Mouse (Mus musculus) stomach, embryonic 16.5 days (tissue): ENCODE results near the gene Ctcf. TPM values are rescaled to one million over a fixed set of nuclear protein-coding genes. Genes with fewer than 3 reads are reported as not detected.
A peak's percentile ranks its signal among the peaks of the same experiment; 100 is the strongest.

Experiments
- ATAC-seq: fragments of 200-750 bp; cut with Nextera tagmentation; 2 replicates; pipeline ENCODE4 v1.8.0; 2017; ENCODE audit warnings: moderate number of reproducible peaks, moderate TSS enrichment; ENCODE audit not compliant: insufficient read depth, low FRiP score
- H3K27ac ChIP-seq: fragments of 300-500 bp; sonication (generic); 2 replicates; pipeline ENCODE4 v1.5.1; 2014; ENCODE audit warnings: low read length
- H3K27me3 ChIP-seq: fragments of 300-500 bp; sonication (generic); 2 replicates; pipeline ENCODE4 v1.6.1; 2014; ENCODE audit warnings: low read length, control low read depth, mixed read lengths; ENCODE audit not compliant: control insufficient read depth, insufficient read depth
- H3K36me3 ChIP-seq: fragments of 300-500 bp; sonication (generic); 2 replicates; pipeline ENCODE4 v1.6.1; 2014; ENCODE audit warnings: low read length; ENCODE audit not compliant: control insufficient read depth, insufficient read depth
- H3K4me1 ChIP-seq: fragments of 300-500 bp; sonication (generic); 2 replicates; pipeline ENCODE4 v1.6.1; 2014; ENCODE audit warnings: low read length, control low read depth, mixed read lengths; ENCODE audit not compliant: control insufficient read depth, insufficient read depth
- H3K4me2 ChIP-seq: fragments of 300-500 bp; sonication (generic); 2 replicates; pipeline ENCODE4 v1.6.1; 2014; ENCODE audit warnings: low read depth, low read length, mixed read lengths
- H3K4me3 ChIP-seq: fragments of 300-500 bp; sonication (generic); replicated peaks from 2 replicates; pipeline ENCODE4 v1.5.1; 2014; ENCODE audit warnings: mild to moderate bottlenecking, low read length
- H3K9ac ChIP-seq: fragments of 300-500 bp; sonication (generic); 2 replicates; pipeline ENCODE4 v1.6.1; 2014; ENCODE audit warnings: low read length
- H3K9me3 ChIP-seq: fragments of 300-500 bp; sonication (generic); replicated peaks from 2 replicates; pipeline ENCODE4 v1.6.1; 2016; ENCODE audit warnings: low read length, control low read depth; ENCODE audit not compliant: control insufficient read depth
- WGBS: fragments of 180-500 bp; shearing (Covaris S2); extraction: QIAGEN DNeasy Blood & Tissue Kit; methylation state at CpG from one replicate; pipeline ENCODE4 v1.1.7; 2014; 5-methylcytosine and 5-hydroxymethylcytosine counted together
- polyA plus RNA-seq: library from polyadenylated mRNA; unstranded; fragments of >200 nt; fragmentation: Nextera tagmentation; extraction: Ambion mirVana; gene quantifications from 2 replicates; pipeline ENCODE4 v1.2.1, GENCODE M21; 2015

Gene Ctcf
- polyA plus RNA-seq, 1 experiment from 2014 or later = 76.1 TPM

GRCm38 (mm10) chr8:105613037-105613436 lies 23.3 kb upstream of the Ctcf start:
- no peak overlapping the region for H3K9ac ChIP-seq
- peak overlapping the region; percentile 57 for H3K4me3 ChIP-seq

GRCm38 (mm10) chr8:105613830-105614511 lies 22.4 kb upstream of the Ctcf start:
- 3% methylated on average over 50 of the region's 50 CpGs for WGBS
- H3K4me3 ChIP-seq = peak overlapping the region; percentile 57
- peak; percentile 63 for ATAC-seq
- peaks cover 3% of the 10 kb centered on the region; the same call in 1 of the 2 replicates for H3K27me3 ChIP-seq
- no peaks in the 10 kb centered on the region for H3K9me3 ChIP-seq
- peaks cover 4% of the 10 kb centered on the region; the same call in 1 of the 2 replicates for H3K4me1 ChIP-seq
- H3K36me3 ChIP-seq = peaks cover 23% of the 10 kb centered on the region; the same call in 1 of the 2 replicates
- H3K27ac ChIP-seq = no peak overlapping the region
- H3K9ac ChIP-seq = peak overlapping the region; percentile 67
- peak overlapping the region; percentile 96 for H3K4me2 ChIP-seq

More at GRCm38 (mm10) chr8:105613037-105613436, 23.3 kb upstream of the Ctcf start:
- Histone ChIP-seq H3K36me3 (peaks cover 17% of the 10 kb centered on the region; the same call in 1 of the 2 replicates), H3K27me3 (peaks cover 3% of the 10 kb centered on the region; the same call in 1 of the 2 replicates), H3K4me1 (peaks cover 4% of the 10 kb centered on the region; the same call in 1 of the 2 replicates), H3K27ac (no peak overlapping the region), H3K4me2 (peak overlapping the region; percentile 96), H3K9me3 (no peaks in the 10 kb centered on the region)
- 0 out of 2 replicates have a peak, but pooled peaks have one; percentile 8 for ATAC-seq
- whole genome bisulfite sequencing = 7% methylated on average over 20 of the region's 20 CpGs

- H3K36me3 ChIP-seq = peaks cover 28% of the 10 kb centered on the region
- WGBS = 89% methylated on average over 9 of the region's 9 CpGs
These were observed 20.4 kb upstream of the Ctcf start for GRCm38 (mm10) chr8:105615942-105616341.

GRCm38 (mm10) chr8:105617451-105618278 lies 18.7 kb upstream of the Ctcf start:
- peaks cover 10% of the 10 kb centered on the region for H3K4me1 ChIP-seq
- no peaks in the 10 kb centered on the region for H3K9me3 ChIP-seq
- peaks cover 28% of the 10 kb centered on the region for H3K36me3 ChIP-seq
- no peak for ATAC-seq
- no peak overlapping the region for H3K27ac ChIP-seq
- H3K9ac ChIP-seq = no peak overlapping the region
- H3K27me3 ChIP-seq = no peaks in the 10 kb centered on the region
- no peak overlapping the region for H3K4me3 ChIP-seq
- WGBS = 88% methylated on average over 21 of the region's 21 CpGs
- H3K4me2 ChIP-seq = no peak overlapping the region

More at GRCm38 (mm10) chr8:105615942-105616341, 20.4 kb upstream of the Ctcf start:
- no peak overlapping the region for H3K4me2 ChIP-seq
- H3K4me3 ChIP-seq = no peak overlapping the region
- peaks cover 3% of the 10 kb centered on the region; the same call in 1 of the 2 replicates for H3K27me3 ChIP-seq
- ATAC-seq = no peak
- peaks cover 4% of the 10 kb centered on the region; the same call in 1 of the 2 replicates for H3K4me1 ChIP-seq
- H3K9me3 ChIP-seq = no peaks in the 10 kb centered on the region
- no peak overlapping the region for H3K27ac ChIP-seq
- no peak overlapping the region for H3K9ac ChIP-seq

DNA sequence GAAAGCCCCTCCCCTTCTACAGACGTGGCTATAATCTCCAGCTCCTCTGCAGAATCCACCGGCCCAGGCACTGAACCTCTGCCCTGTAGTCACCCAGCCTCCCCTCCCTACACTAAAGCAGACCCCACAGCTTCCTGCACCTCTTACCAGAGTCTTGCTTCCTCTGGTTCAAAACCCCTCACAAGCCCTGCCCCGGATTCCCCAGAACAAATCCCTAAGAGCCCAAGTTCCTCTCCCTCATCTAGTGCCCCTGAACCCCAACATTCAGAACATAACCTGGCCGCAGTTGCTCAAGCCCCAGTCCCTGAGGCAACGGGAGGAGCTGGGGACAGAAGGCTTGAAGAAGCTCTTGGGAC lies 18.1 kb upstream of the Ctcf start:
- Histone ChIP-seq H3K27me3 (no peaks in the 10 kb centered on the region), H3K27ac (no peak overlapping the region), H3K4me3 (no peak overlapping the region), H3K36me3 (peaks cover 28% of the 10 kb centered on the region), H3K4me2 (no peak overlapping the region), H3K9me3 (no peaks in the 10 kb centered on the region), H3K9ac (no peak overlapping the region), H3K4me1 (peaks cover 16% of the 10 kb centered on the region)
- 88% methylated on average over 5 of the region's 5 CpGs for WGBS
- no peak for ATAC-seq

DNA sequence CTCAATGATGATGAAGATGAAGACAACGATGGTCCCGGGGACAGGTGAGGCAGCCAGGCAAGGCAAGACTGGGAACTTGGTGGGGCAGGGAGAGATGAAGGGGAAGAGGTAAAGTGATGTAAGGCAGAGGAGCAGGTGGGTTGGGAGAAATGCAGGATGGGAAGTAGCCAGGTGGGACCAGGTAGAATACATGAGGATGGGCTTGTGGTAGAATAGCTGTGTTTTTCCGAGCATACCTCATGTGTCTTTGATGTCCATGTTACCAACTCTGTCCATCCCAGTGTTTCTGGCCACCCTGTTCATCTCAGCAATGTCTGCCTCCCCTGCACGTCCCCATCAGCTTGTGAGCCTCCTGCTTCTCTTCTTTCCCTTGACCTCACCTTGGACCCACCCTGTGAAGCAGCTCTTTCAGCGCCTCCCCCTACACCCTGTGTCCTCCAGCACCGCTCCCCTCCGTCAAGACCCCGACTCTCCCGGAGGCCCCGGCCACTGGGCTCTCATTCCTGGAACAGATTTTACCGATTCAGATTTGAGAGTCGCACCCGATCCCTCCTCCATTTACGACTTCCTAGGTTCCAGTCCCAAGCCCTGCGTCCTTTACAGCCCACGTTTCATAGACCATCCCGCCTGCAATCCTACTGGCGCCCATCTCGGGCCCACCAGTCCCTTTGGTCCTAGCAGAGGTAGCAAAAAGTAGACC lies 17.3 kb upstream of the Ctcf start:
- H3K36me3 ChIP-seq = peaks cover 28% of the 10 kb centered on the region
- ATAC-seq = no peak
- 95% methylated on average over 19 of the region's 19 CpGs for WGBS
- no peak overlapping the region for H3K4me2 ChIP-seq
- H3K27ac ChIP-seq = no peak overlapping the region
- H3K4me3 ChIP-seq = no peak overlapping the region
- no peak overlapping the region for H3K9ac ChIP-seq
- H3K9me3 ChIP-seq = no peaks in the 10 kb centered on the region
- no peaks in the 10 kb centered on the region for H3K27me3 ChIP-seq
- H3K4me1 ChIP-seq = peaks cover 14% of the 10 kb centered on the region

DNA sequence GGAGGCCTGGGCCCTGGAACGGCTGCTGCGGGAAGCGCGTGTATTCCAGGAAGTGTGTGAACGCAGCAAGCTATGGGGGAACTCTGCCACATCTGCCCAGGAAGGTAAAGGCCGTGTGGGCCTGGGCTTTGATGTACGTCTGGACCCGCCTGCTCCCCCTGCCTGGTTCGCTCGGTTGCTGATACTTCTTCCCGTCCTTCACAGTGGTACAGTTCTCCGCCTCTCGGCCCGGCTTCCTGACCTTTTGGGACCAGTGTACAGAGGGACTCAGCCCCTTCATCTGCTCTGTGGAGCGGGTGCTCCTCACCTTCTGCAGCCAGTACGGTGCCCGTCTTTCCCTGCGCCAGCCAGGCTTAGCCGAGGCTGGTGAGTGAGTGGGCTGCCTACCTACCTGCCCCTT lies 16.2 kb upstream of the Ctcf start:
- WGBS = 90% methylated on average over 19 of the region's 19 CpGs
- no peaks in the 10 kb centered on the region for H3K9me3 ChIP-seq
- H3K4me2 ChIP-seq = no peak overlapping the region
- ATAC-seq = no peak
- no peak overlapping the region for H3K27ac ChIP-seq
- H3K36me3 ChIP-seq = peaks cover 28% of the 10 kb centered on the region
- peaks cover 16% of the 10 kb centered on the region for H3K4me1 ChIP-seq
- H3K9ac ChIP-seq = no peak overlapping the region
- H3K4me3 ChIP-seq = no peak overlapping the region
- H3K27me3 ChIP-seq = no peaks in the 10 kb centered on the region

- Histone ChIP-seq H3K9ac (no peak overlapping the region), H3K4me2 (no peak overlapping the region), H3K4me1 (peaks cover 16% of the 10 kb centered on the region), H3K27ac (no peak overlapping the region), H3K27me3 (no peaks in the 10 kb centered on the region), H3K36me3 (peaks cover 25% of the 10 kb centered on the region), H3K9me3 (no peaks in the 10 kb centered on the region), H3K4me3 (no peak overlapping the region)
- 88% methylated on average over 21 of the region's 21 CpGs for WGBS
- no peak for ATAC-seq
These were observed 15.2 kb upstream of the Ctcf start for GRCm38 (mm10) chr8:105620946-105621720.
